Mouse (Mus musculus): Measurements from ENCODE around the gene Zfhx2. TPM values are rescaled to one million over a fixed set of nuclear protein-coding genes. Genes with fewer than 3 reads are reported as not detected.
A peak's percentile ranks its signal among the peaks of the same experiment; 100 is the strongest.

Gene Zfhx2
- polyA plus RNA-seq, 1 experiment from 2014 or later, result 8.5 TPM

GRCm38 (mm10) chr14:55027653-55028052 lies 64.5 kb downstream of the Zfhx2 start:
- peak; percentile 40 for ATAC-seq
- Histone ChIP-seq H3K27me3 (replicated peaks; ENCODE audit: control insufficient read depth, insufficient read depth, low read length) (no peaks in the 10 kb centered on the region), H3K4me3 (ENCODE audit: low read depth, low read length) (no peak overlapping the region), H3K9me3 (replicated peaks; ENCODE audit: control insufficient read depth, low read length) (no peaks in the 10 kb centered on the region), H3K27ac (ENCODE audit: low read depth, low read length) (peak overlapping the region; percentile 87), H3K4me1 (ENCODE audit: control insufficient read depth, insufficient read depth, low read length) (peaks cover 36% of the 10 kb centered on the region), H3K9ac (ENCODE audit: low read length) (peak overlapping the region; percentile 18; the same call in 1 of the 2 replicates), H3K4me2 (ENCODE audit: low read length) (no peak overlapping the region), H3K36me3 (ENCODE audit: control insufficient read depth, insufficient read depth, low read length) (peaks cover 19% of the 10 kb centered on the region)
- DNase-seq (ENCODE audit: low spot score), result peak; percentile 76
- WGBS, result 1% methylated on average over 6 of the region's 6 CpGs

DNA sequence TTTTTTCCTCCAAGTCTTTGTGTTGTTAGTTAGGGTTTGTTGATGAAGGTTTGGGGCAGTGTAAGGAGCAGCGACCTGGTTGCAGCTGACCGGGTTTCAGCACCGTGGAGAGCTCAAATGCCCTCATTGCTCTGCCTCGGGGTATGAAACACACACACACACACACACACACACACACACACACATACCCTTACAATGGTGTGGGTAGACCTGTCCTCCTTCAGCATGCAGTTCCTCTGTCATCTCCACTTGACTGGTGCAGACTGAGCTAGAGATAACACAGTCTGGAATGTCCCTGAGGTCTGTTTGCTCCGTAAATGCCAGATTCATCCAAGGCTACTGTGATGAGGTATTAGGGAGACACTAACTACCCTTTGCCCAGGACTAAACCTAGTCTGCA lies 64.9 kb downstream of the Zfhx2 start:
- Histone ChIP-seq H3K4me1 (ENCODE audit: control insufficient read depth, insufficient read depth, low read length) (peaks cover 35% of the 10 kb centered on the region), H3K27ac (ENCODE audit: low read depth, low read length) (peak overlapping the region; percentile 87), H3K9ac (ENCODE audit: low read length) (peak overlapping the region; percentile 18; the same call in 1 of the 2 replicates), H3K4me3 (ENCODE audit: low read depth, low read length) (no peak overlapping the region), H3K4me2 (ENCODE audit: low read length) (no peak overlapping the region), H3K27me3 (replicated peaks; ENCODE audit: control insufficient read depth, insufficient read depth, low read length) (no peaks in the 10 kb centered on the region), H3K9me3 (replicated peaks; ENCODE audit: control insufficient read depth, low read length) (no peaks in the 10 kb centered on the region), H3K36me3 (ENCODE audit: control insufficient read depth, insufficient read depth, low read length) (peaks cover 23% of the 10 kb centered on the region)
- ATAC-seq (peak; percentile 21; the same call in 1 of the 2 replicates), DNase-seq (ENCODE audit: low spot score) (no peak)
- WGBS, result 13% methylated on average over 5 of the region's 5 CpGs

DNA sequence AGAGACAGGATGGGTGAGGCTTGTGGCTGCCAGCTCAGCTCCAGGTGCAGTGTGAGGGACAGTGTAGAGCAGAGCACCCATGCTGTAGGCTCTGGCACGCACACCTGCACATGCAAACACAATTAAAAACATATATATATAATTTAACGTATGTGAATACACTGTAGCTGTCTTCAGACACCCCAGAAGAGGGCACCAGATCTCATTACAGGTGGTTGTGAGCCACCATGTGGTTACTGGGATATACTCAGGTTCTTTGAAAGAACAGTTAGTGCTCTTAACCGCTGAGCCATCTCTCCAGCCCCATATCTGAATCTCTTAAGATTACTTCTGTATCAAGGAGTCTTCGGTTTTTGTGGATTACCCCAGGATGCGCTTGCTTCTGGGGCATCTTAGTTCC lies 66.6 kb downstream of the Zfhx2 start:
- WGBS, result 86% methylated on average over 5 of the region's 5 CpGs
- Histone ChIP-seq H3K27me3 (replicated peaks; ENCODE audit: control insufficient read depth, insufficient read depth, low read length) (no peaks in the 10 kb centered on the region), H3K27ac (ENCODE audit: low read depth, low read length) (no peak overlapping the region), H3K4me3 (ENCODE audit: low read depth, low read length) (no peak overlapping the region), H3K4me1 (ENCODE audit: control insufficient read depth, insufficient read depth, low read length) (peaks cover 29% of the 10 kb centered on the region), H3K36me3 (ENCODE audit: control insufficient read depth, insufficient read depth, low read length) (peaks cover 40% of the 10 kb centered on the region), H3K4me2 (ENCODE audit: low read length) (no peak overlapping the region), H3K9ac (ENCODE audit: low read length) (no peak overlapping the region), H3K9me3 (replicated peaks; ENCODE audit: control insufficient read depth, low read length) (no peaks in the 10 kb centered on the region)
- ATAC-seq (no peak), DNase-seq (ENCODE audit: low spot score) (no peak)

- H3K27ac ChIP-seq (ENCODE audit: low read depth, low read length), result no peak overlapping the region
- DNase-seq (ENCODE audit: low spot score), result peak; percentile 85
- peaks cover 48% of the 10 kb centered on the region for H3K36me3 ChIP-seq (ENCODE audit: control insufficient read depth, insufficient read depth, low read length)
- H3K9me3 ChIP-seq (replicated peaks; ENCODE audit: control insufficient read depth, low read length), result no peaks in the 10 kb centered on the region
- no peaks in the 10 kb centered on the region for H3K27me3 ChIP-seq (replicated peaks; ENCODE audit: control insufficient read depth, insufficient read depth, low read length)
- H3K9ac ChIP-seq (ENCODE audit: low read length), result no peak overlapping the region
- H3K4me2 ChIP-seq (ENCODE audit: low read length), result no peak overlapping the region
- peak; percentile 9; the same call in 1 of the 2 replicates for ATAC-seq
- peaks cover 21% of the 10 kb centered on the region for H3K4me1 ChIP-seq (ENCODE audit: control insufficient read depth, insufficient read depth, low read length)
- H3K4me3 ChIP-seq (ENCODE audit: low read depth, low read length), result no peak overlapping the region
- 61% methylated on average over 7 of the region's 7 CpGs for WGBS
These were observed 67.9 kb downstream of the Zfhx2 start for GRCm38 (mm10) chr14:55024236-55024635.

- Histone ChIP-seq H3K9ac (ENCODE audit: low read length) (no peak overlapping the region), H3K27me3 (replicated peaks; ENCODE audit: control insufficient read depth, insufficient read depth, low read length) (no peaks in the 10 kb centered on the region), H3K4me1 (ENCODE audit: control insufficient read depth, insufficient read depth, low read length) (peaks cover 9% of the 10 kb centered on the region), H3K36me3 (ENCODE audit: control insufficient read depth, insufficient read depth, low read length) (peaks cover 56% of the 10 kb centered on the region), H3K4me3 (ENCODE audit: low read depth, low read length) (no peak overlapping the region), H3K9me3 (replicated peaks; ENCODE audit: control insufficient read depth, low read length) (no peaks in the 10 kb centered on the region), H3K4me2 (ENCODE audit: low read length) (no peak overlapping the region), H3K27ac (ENCODE audit: low read depth, low read length) (no peak overlapping the region)
- DNase-seq (ENCODE audit: low spot score) (no peak), ATAC-seq (no peak)
- WGBS, result 93% methylated on average over 15 of the region's 15 CpGs
These were observed 69.1 kb downstream of the Zfhx2 start for GRCm38 (mm10) chr14:55023011-55023410.

GRCm38 (mm10) chr14:55020394-55020793 lies 71.7 kb downstream of the Zfhx2 start:
- no peaks in the 10 kb centered on the region for H3K27me3 ChIP-seq (replicated peaks; ENCODE audit: control insufficient read depth, insufficient read depth, low read length)
- H3K9ac ChIP-seq (ENCODE audit: low read length), result 0 out of 2 replicates have a peak overlapping the region, but pooled peaks have one; percentile 13
- 64% methylated on average over 9 of the region's 9 CpGs for WGBS
- no peak overlapping the region for H3K27ac ChIP-seq (ENCODE audit: low read depth, low read length)
- ATAC-seq (no peak), DNase-seq (ENCODE audit: low spot score) (no peak)
- H3K4me3 ChIP-seq (ENCODE audit: low read depth, low read length), result no peak overlapping the region
- peaks cover 69% of the 10 kb centered on the region for H3K36me3 ChIP-seq (ENCODE audit: control insufficient read depth, insufficient read depth, low read length)
- no peaks in the 10 kb centered on the region for H3K9me3 ChIP-seq (replicated peaks; ENCODE audit: control insufficient read depth, low read length)
- H3K4me2 ChIP-seq (ENCODE audit: low read length), result no peak overlapping the region
- H3K4me1 ChIP-seq (ENCODE audit: control insufficient read depth, insufficient read depth, low read length), result peaks cover 4% of the 10 kb centered on the region

DNA sequence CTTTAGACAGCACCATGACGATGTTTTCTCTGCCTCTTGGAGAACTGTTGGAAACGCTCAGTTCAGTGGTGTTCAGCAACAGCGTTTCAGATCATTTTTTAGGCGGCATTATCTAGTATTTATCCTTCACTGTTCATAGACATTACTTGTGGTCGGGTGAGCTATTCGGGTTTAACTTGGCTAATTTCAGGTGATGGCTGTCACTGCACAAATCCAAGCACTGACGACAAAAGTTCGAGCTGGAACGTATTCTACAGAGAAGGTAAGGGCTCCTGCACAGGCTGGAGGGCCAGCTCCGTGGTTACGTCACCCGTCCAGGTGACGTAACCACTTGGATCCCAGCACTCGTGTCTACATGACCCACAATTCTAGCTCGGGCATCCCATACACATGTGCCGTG lies 75.2 kb downstream of the Zfhx2 start:
- Histone ChIP-seq H3K4me3 (ENCODE audit: low read depth, low read length) (no peak overlapping the region), H3K9me3 (replicated peaks; ENCODE audit: control insufficient read depth, low read length) (no peaks in the 10 kb centered on the region), H3K9ac (ENCODE audit: low read length) (no peak overlapping the region), H3K4me1 (ENCODE audit: control insufficient read depth, insufficient read depth, low read length) (peaks cover 4% of the 10 kb centered on the region), H3K36me3 (ENCODE audit: control insufficient read depth, insufficient read depth, low read length) (peaks cover 43% of the 10 kb centered on the region), H3K27ac (ENCODE audit: low read depth, low read length) (no peak overlapping the region), H3K27me3 (replicated peaks; ENCODE audit: control insufficient read depth, insufficient read depth, low read length) (no peaks in the 10 kb centered on the region), H3K4me2 (ENCODE audit: low read length) (no peak overlapping the region)
- DNase-seq (ENCODE audit: low spot score) (no peak), ATAC-seq (no peak)
- 91% methylated on average over 16 of the region's 16 CpGs for WGBS

DNA sequence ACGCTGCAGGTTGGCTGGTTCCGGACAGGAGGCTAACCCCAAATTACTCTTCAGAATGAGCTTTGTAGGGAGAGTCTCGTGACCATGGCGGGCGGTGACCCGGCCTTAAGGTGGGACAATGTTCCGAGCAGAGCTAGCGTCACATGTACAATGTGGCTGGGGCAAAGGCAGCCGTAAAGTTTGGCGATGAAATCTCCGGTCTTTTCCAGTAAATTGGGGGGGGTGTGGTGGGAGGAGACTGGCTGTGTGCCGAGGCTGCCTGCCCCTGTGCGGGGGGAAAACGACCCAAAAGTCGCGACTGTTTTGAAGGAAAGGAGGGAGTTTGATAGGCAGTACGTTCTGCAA lies 76.4 kb downstream of the Zfhx2 start:
- peak overlapping the region; percentile 77 for H3K4me3 ChIP-seq (ENCODE audit: low read depth, low read length)
- H3K9ac ChIP-seq (ENCODE audit: low read length), result peak overlapping the region; percentile 83
- no peak for ATAC-seq
- peak overlapping the region; percentile 39; the same call in 1 of the 2 replicates for H3K27ac ChIP-seq (ENCODE audit: low read depth, low read length)
- peaks cover 4% of the 10 kb centered on the region for H3K4me1 ChIP-seq (ENCODE audit: control insufficient read depth, insufficient read depth, low read length)
- no peak for DNase-seq (ENCODE audit: low spot score)
- peak overlapping the region; percentile 70 for H3K4me2 ChIP-seq (ENCODE audit: low read length)
- no peaks in the 10 kb centered on the region for H3K27me3 ChIP-seq (replicated peaks; ENCODE audit: control insufficient read depth, insufficient read depth, low read length)
- H3K9me3 ChIP-seq (replicated peaks; ENCODE audit: control insufficient read depth, low read length), result no peaks in the 10 kb centered on the region
- WGBS, result 0% methylated on average over 17 of the region's 17 CpGs
- H3K36me3 ChIP-seq (ENCODE audit: control insufficient read depth, insufficient read depth, low read length), result peaks cover 31% of the 10 kb centered on the region

DNA sequence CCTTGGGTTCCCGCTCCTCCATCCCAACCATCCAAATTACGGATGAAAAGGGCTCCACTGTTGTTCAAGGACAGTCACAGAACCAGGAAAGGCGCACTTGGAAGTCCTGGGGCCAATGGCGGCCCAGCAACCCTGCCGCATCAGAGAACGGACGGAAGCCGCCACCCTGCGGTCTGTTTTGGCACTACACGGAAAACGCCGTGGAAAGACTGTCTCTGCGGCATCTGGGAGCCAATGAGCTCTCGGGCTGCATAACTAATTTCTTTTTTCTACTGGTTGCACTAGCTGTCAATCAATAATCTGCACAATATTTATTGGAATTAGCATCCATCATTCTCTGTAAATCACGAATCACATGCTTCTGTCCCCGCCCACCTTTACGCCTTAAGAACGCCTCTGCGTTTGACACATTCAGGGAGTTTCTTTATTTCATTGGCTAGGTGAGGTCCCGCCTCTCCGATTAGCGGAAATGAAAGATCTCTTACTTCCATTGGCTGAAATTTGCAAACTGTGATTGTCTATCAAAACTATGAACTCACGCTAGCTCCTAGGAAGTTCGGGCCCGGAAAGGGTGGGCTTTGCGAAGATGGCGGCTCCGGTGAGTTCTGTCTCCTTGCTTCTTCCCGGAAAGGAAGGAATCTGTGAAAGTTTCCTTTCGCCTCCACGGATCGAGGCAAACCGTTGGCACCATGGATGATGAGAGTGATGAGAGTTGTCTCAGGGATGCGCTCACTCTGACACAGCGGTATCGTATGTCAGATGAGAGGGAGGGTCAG lies 76.9 kb downstream of the Zfhx2 start, which contains the start of gene Ngdn:
TSS of gene Ngdn (plus strand) at position 464 of the 776 bp plus-strand sequence.
- H3K4me1 ChIP-seq (ENCODE audit: control insufficient read depth, insufficient read depth, low read length), result peaks cover 4% of the 10 kb centered on the region
- H3K4me2 ChIP-seq (ENCODE audit: low read length), result peak within 1 kb of the TSS; percentile 70
- H3K9me3 ChIP-seq (replicated peaks; ENCODE audit: control insufficient read depth, low read length), result no peaks in the 10 kb centered on the region
- H3K27me3 ChIP-seq (replicated peaks; ENCODE audit: control insufficient read depth, insufficient read depth, low read length), result no peaks in the 10 kb centered on the region
- DNase-seq (ENCODE audit: low spot score), result peak; percentile 100
- H3K4me3 ChIP-seq (ENCODE audit: low read depth, low read length), result peak within 1 kb of the TSS; percentile 77
- peak within 1 kb of the TSS; percentile 83 for H3K9ac ChIP-seq (ENCODE audit: low read length)
- under 1% methylated on average over 36 of the region's 36 CpGs for WGBS
- peak within 1 kb of the TSS; percentile 94 for H3K27ac ChIP-seq (ENCODE audit: low read depth, low read length)
- peak; percentile 97 for ATAC-seq
- peaks cover 27% of the 10 kb centered on the region for H3K36me3 ChIP-seq (ENCODE audit: control insufficient read depth, insufficient read depth, low read length)
